Mouse (Mus musculus): ENCODE results near the gene Pstpip1.

Pstpip1 gene

GRCm38 (mm10) chr9:56151745-56152481, 62.2 kb downstream of the Pstpip1 start:
- DNase-seq (ENCODE audit: low read depth, low spot score) = no peak

DNA sequence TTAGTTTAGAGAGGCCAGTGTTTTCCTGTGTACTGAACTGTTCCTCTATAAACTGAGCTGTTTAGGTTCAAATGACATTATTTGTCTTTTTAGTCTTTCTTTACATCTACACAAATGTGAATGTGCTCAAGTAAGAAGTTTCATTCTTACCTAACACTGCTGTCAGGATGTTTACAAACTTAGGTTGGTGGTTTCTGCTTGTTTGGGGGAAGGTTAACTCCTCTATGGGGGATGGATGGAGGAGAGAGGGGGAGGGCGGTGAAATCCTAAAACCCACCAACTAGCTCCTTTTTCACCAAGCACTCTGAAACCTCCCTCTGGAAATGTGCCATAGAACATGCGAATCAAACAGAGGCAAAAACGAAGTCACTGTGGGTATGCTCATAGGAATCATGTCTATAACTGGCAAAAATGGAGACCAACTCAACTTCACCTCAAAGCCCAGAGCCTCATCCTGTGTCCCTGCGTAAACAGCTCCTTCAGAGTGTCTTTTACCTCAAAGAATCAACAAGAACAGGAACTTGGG, 62.8 kb downstream of the Pstpip1 start:
- DNase-seq (ENCODE audit: low read depth, low spot score) = no peak

- DNase-seq (ENCODE audit: low read depth, low spot score) = no peak
Measured at GRCm38 (mm10) chr9:56154572-56154971, 64.8 kb downstream of the Pstpip1 start.

DNA sequence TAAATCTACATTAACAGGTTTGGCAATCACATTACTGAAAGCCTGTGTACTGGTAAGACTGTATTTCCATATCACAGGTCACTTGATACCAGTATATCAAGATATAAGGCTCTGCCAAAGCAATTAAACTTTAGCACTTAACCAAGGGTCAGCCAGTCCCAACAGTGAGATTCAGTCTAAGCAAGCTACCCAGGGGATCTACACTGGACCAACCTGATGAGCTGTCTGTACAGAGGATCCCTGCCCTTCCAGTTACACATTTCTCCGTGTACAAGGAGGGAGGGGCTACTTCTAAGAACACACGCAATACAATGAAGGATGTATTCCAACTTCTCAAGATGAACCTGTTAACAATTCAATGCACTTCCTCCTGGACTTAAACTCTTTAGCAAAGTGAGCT, 68.3 kb downstream of the Pstpip1 start:
- no peak for DNase-seq (ENCODE audit: low read depth, low spot score)

GRCm38 (mm10) chr9:56159456-56159855, 69.7 kb downstream of the Pstpip1 start:
- no peak for DNase-seq (ENCODE audit: low read depth, low spot score)

GRCm38 (mm10) chr9:56160341-56161141, 70.8 kb downstream of the Pstpip1 start:
- DNase-seq (ENCODE audit: low read depth, low spot score) = peak; percentile 92

DNA sequence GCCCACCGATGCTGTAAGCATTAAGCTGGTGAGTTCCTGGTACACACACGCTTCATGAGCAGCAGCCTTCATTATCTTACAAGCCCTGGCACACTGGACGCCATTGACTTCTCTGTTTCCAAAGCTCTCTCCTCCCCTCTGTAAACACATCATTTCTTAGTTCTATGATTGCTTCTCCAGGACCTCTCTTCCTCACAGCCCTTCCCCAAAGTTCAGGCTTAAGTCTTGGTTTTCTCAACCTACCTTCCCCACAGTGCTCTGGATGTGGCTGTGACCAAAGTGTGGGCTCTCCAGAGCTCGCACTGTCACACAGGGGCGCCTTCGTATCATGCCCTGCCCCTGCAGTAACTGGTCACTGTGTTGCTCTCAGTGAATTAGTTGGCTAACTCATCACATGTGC, 75.6 kb downstream of the Pstpip1 start, which contains the start of gene Tspan3:
Gene Tspan3, minus strand, starts transcription at position 101 of the 400 bp plus-strand sequence.
- DNase-seq (ENCODE audit: low read depth, low spot score) = no peak

DNA sequence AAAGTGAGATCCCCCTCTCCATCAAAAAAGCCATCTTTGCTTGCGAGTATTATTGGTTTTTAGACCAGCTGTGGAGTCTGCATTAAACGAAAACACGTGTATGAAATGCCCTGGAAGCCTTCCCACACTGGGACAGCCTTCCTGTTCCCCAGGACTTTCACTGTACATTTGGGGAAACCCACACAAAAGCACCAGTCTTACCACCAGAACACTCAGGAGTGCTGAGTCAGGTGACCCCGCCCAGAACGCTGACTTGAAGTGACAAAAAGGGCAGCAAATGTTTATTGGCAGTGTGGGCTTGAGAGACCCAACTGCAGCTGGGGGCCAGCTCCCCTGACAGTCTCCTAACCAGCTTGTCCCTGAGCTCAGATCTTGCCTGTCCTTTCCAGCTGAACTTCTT, 76.4 kb downstream of the Pstpip1 start:
- peak; percentile 24 for DNase-seq (ENCODE audit: low read depth, low spot score)

DNA sequence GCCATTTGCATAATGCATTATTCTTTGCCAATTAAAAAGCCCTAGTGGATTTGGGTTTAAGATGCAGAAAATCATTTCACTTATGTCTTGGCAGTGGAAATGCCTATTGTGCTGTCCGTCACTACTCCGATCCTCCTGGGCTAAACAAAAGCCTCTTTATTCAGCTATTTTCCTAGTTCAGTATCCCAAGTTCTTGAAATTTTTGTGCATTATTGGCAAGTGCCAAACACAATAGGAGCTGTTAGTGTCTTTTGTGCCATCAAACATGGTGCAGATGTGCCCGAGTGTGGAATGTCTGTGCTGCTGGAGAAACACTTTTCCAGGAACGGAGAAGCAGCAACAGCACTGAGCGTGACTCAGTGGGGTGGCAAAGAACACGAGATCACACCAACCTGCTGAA, 77.9 kb downstream of the Pstpip1 start:
- DNase-seq (ENCODE audit: low read depth, low spot score) = peak; percentile 45

- no peak for DNase-seq (ENCODE audit: low read depth, low spot score)
Measured at GRCm38 (mm10) chr9:56175316-56175715, 85.6 kb downstream of the Pstpip1 start.

- DNase-seq (ENCODE audit: low read depth, low spot score) = no peak
Measured at GRCm38 (mm10) chr9:56177354-56177753, 87.6 kb downstream of the Pstpip1 start.
